Mouse (Mus musculus): ENCODE data around the gene Pdia6. TPM values are rescaled to one million over a fixed set of nuclear protein-coding genes. Genes with fewer than 3 reads are reported as not detected.

The Pdia6 gene
- polyA plus RNA-seq, 1 experiment from 2014 or later = 676 TPM

- no peak for TF ChIP-seq CTCF (IDR thresholded peaks at IDR 0.05; ENCODE audit: low read depth)
- no peak for ATAC-seq (ENCODE audit: insufficient read depth)
- DNase-seq = no peak
- H3K27me3 ChIP-seq (ENCODE audit: insufficient read depth, low read length) = no peaks in the 10 kb centered on the region
- WGBS = 77% methylated on average over 2 of the region's 2 CpGs
- no peaks in the 10 kb centered on the region for H3K4me1 ChIP-seq (ENCODE audit: insufficient read depth)
- H3K4me3 ChIP-seq (ENCODE audit: low read depth, low read length) = no peak overlapping the region
- no peaks in the 10 kb centered on the region for H3K9me3 ChIP-seq (ENCODE audit: low read depth, low read length)
- no peak overlapping the region for H3K27ac ChIP-seq (ENCODE audit: low read depth)
- H3K9ac ChIP-seq = no peak overlapping the region
- H3K36me3 ChIP-seq (ENCODE audit: insufficient read depth) = peaks cover 11% of the 10 kb centered on the region
- H3K4me2 ChIP-seq = no peak overlapping the region
Observed at GRCm38 (mm10) chr12:17289913-17290312, 23.6 kb downstream of the Pdia6 start.

- H3K9ac ChIP-seq = no peak overlapping the region
- no peak overlapping the region for H3K27ac ChIP-seq (ENCODE audit: low read depth)
- no peak overlapping the region for H3K4me2 ChIP-seq
- no peaks in the 10 kb centered on the region for H3K4me1 ChIP-seq (ENCODE audit: insufficient read depth)
- no peak for TF ChIP-seq CTCF (IDR thresholded peaks at IDR 0.05; ENCODE audit: low read depth)
- H3K27me3 ChIP-seq (ENCODE audit: insufficient read depth, low read length) = no peaks in the 10 kb centered on the region
- 49% methylated on average over 4 of the region's 4 CpGs for WGBS
- ATAC-seq (ENCODE audit: insufficient read depth) = peak; percentile 44; the same call in 1 of the 2 replicates
- peak; percentile 16 for DNase-seq
- H3K9me3 ChIP-seq (ENCODE audit: low read depth, low read length) = no peaks in the 10 kb centered on the region
- H3K36me3 ChIP-seq (ENCODE audit: insufficient read depth) = 0 out of 2 replicates have a peak, but pooled peaks cover 7% of the 10 kb centered on the region
- H3K4me3 ChIP-seq (ENCODE audit: low read depth, low read length) = no peak overlapping the region
Observed at GRCm38 (mm10) chr12:17290569-17290968, 24.2 kb downstream of the Pdia6 start.

DNA sequence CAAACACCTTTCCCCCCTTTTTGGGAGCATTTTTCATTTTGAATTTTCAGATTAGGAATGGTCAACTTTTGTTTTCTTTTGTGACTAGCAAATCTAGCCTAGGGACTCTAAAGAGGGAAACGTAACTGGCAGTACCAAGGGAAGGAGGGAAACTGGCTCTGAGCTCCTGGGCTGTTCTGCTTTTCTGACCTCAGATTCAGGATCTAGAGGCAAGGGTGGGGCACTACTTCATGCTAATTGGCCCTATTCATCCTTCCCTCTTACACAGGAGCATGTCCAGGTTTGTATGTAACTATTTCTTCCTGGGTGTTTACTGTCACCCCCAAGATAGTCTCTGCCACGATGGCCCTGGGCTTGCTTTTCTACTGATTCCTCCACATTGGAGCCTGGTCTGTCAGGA is 30.6 kb downstream of the Pdia6 start:
- Histone ChIP-seq H3K27me3 (ENCODE audit: insufficient read depth, low read length) (no peaks in the 10 kb centered on the region), H3K4me2 (no peak overlapping the region), H3K9ac (no peak overlapping the region), H3K27ac (ENCODE audit: low read depth) (no peak overlapping the region), H3K4me3 (ENCODE audit: low read depth, low read length) (no peak overlapping the region), H3K9me3 (ENCODE audit: low read depth, low read length) (no peaks in the 10 kb centered on the region), H3K36me3 (ENCODE audit: insufficient read depth) (no peaks in the 10 kb centered on the region), H3K4me1 (ENCODE audit: insufficient read depth) (no peaks in the 10 kb centered on the region)
- WGBS = 73% methylated on average over 2 of the region's 2 CpGs
- ATAC-seq (ENCODE audit: insufficient read depth) (no peak), DNase-seq (no peak)
- no peak for TF ChIP-seq CTCF (IDR thresholded peaks at IDR 0.05; ENCODE audit: low read depth)

DNA sequence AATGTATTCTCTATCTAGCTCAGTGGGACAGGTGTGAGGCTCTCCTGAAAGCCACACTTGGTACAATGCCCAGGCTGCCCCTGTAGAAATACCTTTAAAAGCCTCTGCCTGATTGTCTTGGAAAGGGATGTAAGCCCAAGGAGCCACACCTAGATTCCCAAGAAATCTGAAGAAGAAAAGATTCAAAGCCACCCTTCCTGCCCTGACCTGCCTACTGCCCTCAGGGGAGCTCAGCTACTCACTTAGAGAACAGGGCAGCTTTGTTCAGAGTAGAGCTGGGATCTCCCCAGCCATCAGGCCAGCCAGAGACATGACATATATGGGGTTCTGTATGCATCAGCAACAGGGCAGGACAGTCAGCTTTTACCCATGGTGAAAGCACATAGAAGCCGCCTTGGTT is 33.6 kb downstream of the Pdia6 start:
- Histone ChIP-seq H3K4me3 (ENCODE audit: low read depth, low read length) (no peak overlapping the region), H3K4me1 (ENCODE audit: insufficient read depth) (no peaks in the 10 kb centered on the region), H3K27me3 (ENCODE audit: insufficient read depth, low read length) (no peaks in the 10 kb centered on the region), H3K4me2 (no peak overlapping the region), H3K9me3 (ENCODE audit: low read depth, low read length) (no peaks in the 10 kb centered on the region), H3K27ac (ENCODE audit: low read depth) (no peak overlapping the region), H3K36me3 (ENCODE audit: insufficient read depth) (no peaks in the 10 kb centered on the region), H3K9ac (no peak overlapping the region)
- WGBS = 88% methylated on average over 1 of the region's 1 CpGs
- no peak for TF ChIP-seq CTCF (IDR thresholded peaks at IDR 0.05; ENCODE audit: low read depth)
- no peak for ATAC-seq (ENCODE audit: insufficient read depth)
- no peak for DNase-seq

- Histone ChIP-seq H3K27ac (ENCODE audit: low read depth) (no peak overlapping the region), H3K9ac (no peak overlapping the region), H3K4me1 (ENCODE audit: insufficient read depth) (no peaks in the 10 kb centered on the region), H3K4me2 (no peak overlapping the region), H3K36me3 (ENCODE audit: insufficient read depth) (no peaks in the 10 kb centered on the region), H3K4me3 (ENCODE audit: low read depth, low read length) (no peak overlapping the region), H3K27me3 (ENCODE audit: insufficient read depth, low read length) (no peaks in the 10 kb centered on the region), H3K9me3 (ENCODE audit: low read depth, low read length) (no peaks in the 10 kb centered on the region)
- no peak for TF ChIP-seq CTCF (IDR thresholded peaks at IDR 0.05; ENCODE audit: low read depth)
- DNase-seq (no peak), ATAC-seq (ENCODE audit: insufficient read depth) (no peak)
- 86% methylated on average over 7 of the region's 7 CpGs for WGBS
Observed at GRCm38 (mm10) chr12:17305445-17305844, 39.1 kb downstream of the Pdia6 start.

GRCm38 (mm10) chr12:17308246-17308645 is 41.9 kb downstream of the Pdia6 start:
- H3K27ac ChIP-seq (ENCODE audit: low read depth) = no peak overlapping the region
- no peaks in the 10 kb centered on the region for H3K27me3 ChIP-seq (ENCODE audit: insufficient read depth, low read length)
- H3K4me2 ChIP-seq = no peak overlapping the region
- no peaks in the 10 kb centered on the region for H3K9me3 ChIP-seq (ENCODE audit: low read depth, low read length)
- 45% methylated on average over 4 of the region's 4 CpGs for WGBS
- no peaks in the 10 kb centered on the region for H3K4me1 ChIP-seq (ENCODE audit: insufficient read depth)
- no peak for TF ChIP-seq CTCF (IDR thresholded peaks at IDR 0.05; ENCODE audit: low read depth)
- H3K9ac ChIP-seq = no peak overlapping the region
- H3K36me3 ChIP-seq (ENCODE audit: insufficient read depth) = no peaks in the 10 kb centered on the region
- no peak overlapping the region for H3K4me3 ChIP-seq (ENCODE audit: low read depth, low read length)
- no peak for DNase-seq
- ATAC-seq (ENCODE audit: insufficient read depth) = no peak

DNA sequence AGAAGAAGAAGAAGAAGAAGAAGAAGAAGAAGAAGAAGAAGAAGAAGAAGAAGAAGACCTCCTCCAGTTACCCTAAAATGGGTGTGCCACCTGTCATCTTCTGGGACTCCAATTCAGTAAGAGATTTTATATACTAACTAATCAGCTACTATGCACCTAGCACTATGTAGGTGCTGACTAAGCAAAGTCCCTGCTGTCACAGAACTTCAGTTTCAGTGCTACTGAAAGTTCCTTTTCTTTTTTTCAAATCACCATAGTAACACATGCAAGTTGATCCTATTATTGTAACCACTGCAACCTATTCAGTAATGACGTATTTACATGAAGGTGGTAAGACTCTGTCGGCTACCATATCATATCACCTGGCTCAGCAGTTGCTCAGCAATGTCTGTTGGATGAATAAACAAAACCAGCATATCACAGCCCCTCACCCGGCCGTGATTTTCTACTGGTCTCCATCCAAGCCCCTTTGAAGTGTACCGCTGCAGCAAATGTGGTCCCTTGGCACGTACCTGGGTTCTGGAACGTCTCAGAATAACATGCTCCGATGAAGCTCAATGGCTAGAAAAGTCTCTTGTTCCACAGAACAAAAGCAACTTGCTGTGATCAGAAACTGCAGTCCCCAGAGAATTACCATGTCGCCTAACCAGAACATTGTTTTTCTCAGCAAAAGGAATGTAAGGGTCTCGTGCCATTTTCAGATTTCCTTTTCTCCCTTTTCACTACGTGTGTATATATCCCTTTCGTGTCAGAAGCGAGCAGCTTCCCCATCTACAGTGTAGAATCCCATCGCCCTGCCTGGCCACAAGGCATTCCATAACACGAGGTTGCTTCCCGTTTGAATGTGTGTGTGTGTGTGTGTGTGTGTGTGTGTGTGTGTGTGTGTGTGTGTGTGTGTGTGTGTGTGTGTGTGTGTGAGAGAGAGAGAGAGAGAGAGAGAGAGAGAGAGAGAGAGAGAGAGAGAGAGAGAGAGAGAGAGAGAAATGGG is 44.8 kb downstream of the Pdia6 start:
- no peaks in the 10 kb centered on the region for H3K9me3 ChIP-seq (ENCODE audit: low read depth, low read length)
- H3K4me1 ChIP-seq (ENCODE audit: insufficient read depth) = no peaks in the 10 kb centered on the region
- no peaks in the 10 kb centered on the region for H3K36me3 ChIP-seq (ENCODE audit: insufficient read depth)
- no peak overlapping the region for H3K27ac ChIP-seq (ENCODE audit: low read depth)
- ATAC-seq (ENCODE audit: insufficient read depth) (no peak), DNase-seq (no peak)
- WGBS = 64% methylated on average over 16 of the region's 16 CpGs
- H3K9ac ChIP-seq = no peak overlapping the region
- H3K4me2 ChIP-seq = no peak overlapping the region
- H3K27me3 ChIP-seq (ENCODE audit: insufficient read depth, low read length) = no peaks in the 10 kb centered on the region
- no peak overlapping the region for H3K4me3 ChIP-seq (ENCODE audit: low read depth, low read length)
- TF ChIP-seq CTCF (IDR thresholded peaks at IDR 0.05; ENCODE audit: low read depth) = no peak

All from lung, embryonic 14.5 days (tissue).